Comparison of ENCODE assay signal across 23 mouse cellular contexts in the genomic region with DNA sequence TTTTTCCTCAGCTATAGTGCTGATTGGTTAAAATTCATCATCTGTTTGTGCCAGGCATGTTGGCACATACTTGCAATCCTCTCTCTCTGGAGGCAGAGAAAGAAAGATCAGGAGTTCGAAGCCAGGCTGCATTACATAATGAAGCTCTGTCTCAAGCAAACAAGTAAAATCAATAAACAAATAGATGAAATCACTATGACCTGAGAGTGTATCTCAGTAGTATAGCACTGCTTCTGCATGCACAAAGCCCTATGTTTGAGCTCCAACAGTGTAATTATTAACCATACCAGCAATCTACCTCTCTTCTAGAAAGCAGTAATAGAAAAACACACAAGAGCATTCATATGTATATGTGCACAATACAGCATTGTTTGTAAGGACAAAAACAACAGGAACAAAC.
DNase-seq lines count a peak whose midpoint lies in the region; ATAC-seq and TF ChIP-seq lines count a peak whose summit lies in the region.
"Had no signal": no experiment of that assay in that cellular context is flagged by ENCODE, and none has a peak within 500 bp of the region (broad histone marks: within the 10 kb centered on the region; RNA-seq: fewer than 3 reads in every experiment).

No protein-coding gene starts in this region.

- DNase-seq in intestine, embryonic 14.5 days (ENCODE audit: low spot score): no peak
- no peak for DNase-seq in kidney, postnatal 10 days
- no peak for DNase-seq in left cerebral cortex, adult 9 months (ENCODE audit: low spot score in 2 of 2)
- DNase-seq in lung, postnatal 10 days: no peak
- DNase-seq: adrenal gland, postnatal 10 days; adrenal gland, postnatal 36 days; cerebellum, adult 18-20 months; cerebellum, adult 9-10 months; cerebellum, postnatal 25 days; embryo, embryonic 11 days; gastrocnemius, adult 2 months; gastrocnemius, postnatal 14 days had no signal

- WGBS in intestine, embryonic 14.5 days: 70% methylated on average over 1 of the region's 1 CpGs
- 21% methylated on average over 1 of the region's 1 CpGs for WGBS in intestine, postnatal 0 days
- 67% methylated on average over 1 of the region's 1 CpGs for WGBS in liver, embryonic 12.5 days (ENCODE audit: insufficient replicate concordance)
- 23% methylated on average over 1 of the region's 1 CpGs for WGBS in liver, embryonic 15.5 days (ENCODE audit: insufficient replicate concordance)
- WGBS in stomach, embryonic 14.5 days: 71% methylated on average over 1 of the region's 1 CpGs

- no peaks in the 10 kb centered on the region for H3K9me3 ChIP-seq in intestine, embryonic 14.5 days (ENCODE audit: control insufficient read depth, low read length)
- no peaks in the 10 kb centered on the region for H3K9me3 ChIP-seq in intestine, postnatal 0 days (ENCODE audit: control insufficient read depth)
- no peaks in the 10 kb centered on the region for H3K9me3 ChIP-seq in liver, embryonic 12.5 days (replicated peaks)
- no peaks in the 10 kb centered on the region for H3K9me3 ChIP-seq in liver, embryonic 15.5 days (replicated peaks)
- H3K9me3 ChIP-seq in stomach, embryonic 14.5 days (ENCODE audit: control insufficient read depth, low read depth, low read length): no peaks in the 10 kb centered on the region
- H3K9me3 ChIP-seq: forebrain, embryonic 10.5 days; forebrain, embryonic 13.5 days; hindbrain, embryonic 12.5 days; hindbrain, embryonic 15.5 days had no signal

- no peak overlapping the region for H3K4me3 ChIP-seq in intestine, embryonic 14.5 days (ENCODE audit: low read depth, low read length)
- no peak overlapping the region for H3K4me3 ChIP-seq in intestine, postnatal 0 days (ENCODE audit: low read depth, low read length)
- H3K4me3 ChIP-seq in liver, embryonic 12.5 days: no peak overlapping the region
- no peak overlapping the region for H3K4me3 ChIP-seq in liver, embryonic 15.5 days (replicated peaks)
- H3K4me3 ChIP-seq in stomach, embryonic 14.5 days (ENCODE audit: low read depth, low read length): no peak overlapping the region
- H3K4me3 ChIP-seq: forebrain, embryonic 10.5 days; forebrain, embryonic 13.5 days; gastrocnemius, adult 2 months; hindbrain, embryonic 12.5 days; hindbrain, embryonic 15.5 days had no signal

- H3K9ac ChIP-seq in intestine, embryonic 14.5 days (ENCODE audit: low read length): no peak overlapping the region
- H3K9ac ChIP-seq in intestine, postnatal 0 days (ENCODE audit: low read depth, low read length): no peak overlapping the region
- no peak overlapping the region for H3K9ac ChIP-seq in liver, embryonic 12.5 days
- H3K9ac ChIP-seq in liver, embryonic 15.5 days: no peak overlapping the region
- no peak overlapping the region for H3K9ac ChIP-seq in stomach, embryonic 14.5 days (replicated peaks; ENCODE audit: low read depth, low read length)
- H3K9ac ChIP-seq: forebrain, embryonic 13.5 days; hindbrain, embryonic 12.5 days; hindbrain, embryonic 15.5 days had no signal

- no peaks in the 10 kb centered on the region for H3K27me3 ChIP-seq in intestine, embryonic 14.5 days (replicated peaks; ENCODE audit: control insufficient read depth, insufficient read depth, low read length)
- H3K27me3 ChIP-seq in intestine, postnatal 0 days (replicated peaks; ENCODE audit: control insufficient read depth, insufficient read depth, low read length): no peaks in the 10 kb centered on the region
- no peaks in the 10 kb centered on the region for H3K27me3 ChIP-seq in liver, embryonic 12.5 days (replicated peaks)
- H3K27me3 ChIP-seq in liver, embryonic 15.5 days: no peaks in the 10 kb centered on the region
- no peaks in the 10 kb centered on the region for H3K27me3 ChIP-seq in stomach, embryonic 14.5 days (ENCODE audit: control insufficient read depth, insufficient read depth, low read length)
- H3K27me3 ChIP-seq: forebrain, embryonic 13.5 days; hindbrain, embryonic 12.5 days; hindbrain, embryonic 15.5 days had no signal

- no peak overlapping the region for H3K27ac ChIP-seq in intestine, embryonic 14.5 days (ENCODE audit: low read depth)
- H3K27ac ChIP-seq in intestine, postnatal 0 days (ENCODE audit: low read depth, low read length): no peak overlapping the region
- H3K27ac ChIP-seq in liver, embryonic 12.5 days: no peak overlapping the region
- no peak overlapping the region for H3K27ac ChIP-seq in liver, embryonic 15.5 days (replicated peaks)
- no peak overlapping the region for H3K27ac ChIP-seq in stomach, embryonic 14.5 days (ENCODE audit: low read length)
- H3K27ac ChIP-seq: forebrain, embryonic 10.5 days; forebrain, embryonic 13.5 days; gastrocnemius, adult 2 months; hindbrain, embryonic 12.5 days; hindbrain, embryonic 15.5 days had no signal

- H3K36me3 ChIP-seq in intestine, embryonic 14.5 days (ENCODE audit: control insufficient read depth, insufficient read depth, low read length): no peaks in the 10 kb centered on the region
- no peaks in the 10 kb centered on the region for H3K36me3 ChIP-seq in intestine, postnatal 0 days (ENCODE audit: control insufficient read depth, insufficient read depth)
- H3K36me3 ChIP-seq in liver, embryonic 12.5 days: no peaks in the 10 kb centered on the region
- no peaks in the 10 kb centered on the region for H3K36me3 ChIP-seq in liver, embryonic 15.5 days (replicated peaks)
- H3K36me3 ChIP-seq in stomach, embryonic 14.5 days (ENCODE audit: control insufficient read depth, insufficient read depth, low read length): no peaks in the 10 kb centered on the region
- H3K36me3 ChIP-seq: forebrain, embryonic 10.5 days; hindbrain, embryonic 12.5 days; hindbrain, embryonic 15.5 days had no signal

- no peak for TF ChIP-seq CTCF in intestine, postnatal 0 days (IDR thresholded peaks at IDR 0.05; ENCODE audit: low read depth)

- no peaks in the 10 kb centered on the region; the same call in 1 of the 2 replicates for H3K4me1 ChIP-seq in intestine, embryonic 14.5 days (replicated peaks; ENCODE audit: control insufficient read depth, insufficient read depth, low read length)
- no peaks in the 10 kb centered on the region for H3K4me1 ChIP-seq in intestine, postnatal 0 days (replicated peaks; ENCODE audit: control insufficient read depth, insufficient read depth, low read length)
- no peaks in the 10 kb centered on the region for H3K4me1 ChIP-seq in liver, embryonic 12.5 days
- H3K4me1 ChIP-seq in liver, embryonic 15.5 days (replicated peaks): no peaks in the 10 kb centered on the region
- H3K4me1 ChIP-seq in stomach, embryonic 14.5 days (ENCODE audit: control insufficient read depth, insufficient read depth, low read length): no peaks in the 10 kb centered on the region
- H3K4me1 ChIP-seq: forebrain, embryonic 13.5 days; hindbrain, embryonic 12.5 days; hindbrain, embryonic 15.5 days had no signal

- peak; percentile 32; the same call in 1 of the 2 replicates for ATAC-seq in intestine, embryonic 14.5 days (replicated peaks; ENCODE audit: low FRiP score, low TSS enrichment, low read depth)
- no peak for ATAC-seq in intestine, postnatal 0 days
- peak; percentile 57 for ATAC-seq in liver, embryonic 12.5 days
- ATAC-seq in liver, embryonic 15.5 days (ENCODE audit: insufficient read depth): peak; percentile 74; the same call in 1 of the 2 replicates
- ATAC-seq in stomach, embryonic 14.5 days (ENCODE audit: insufficient number of reproducible peaks, insufficient read depth, low FRiP score, low read depth): peak; percentile 46; the same call in 1 of the 2 replicates
- ATAC-seq: activated CD4-positive, CD25-positive, alpha-beta regulatory T cell, adult 4 months; forebrain, embryonic 13.5 days; forebrain, embryonic 16.5 days had no signal

- H3K4me2 ChIP-seq in intestine, embryonic 14.5 days (ENCODE audit: low read length): no peak overlapping the region
- no peak overlapping the region for H3K4me2 ChIP-seq in intestine, postnatal 0 days (replicated peaks; ENCODE audit: low read depth)
- H3K4me2 ChIP-seq in liver, embryonic 12.5 days: no peak overlapping the region
- H3K4me2 ChIP-seq in liver, embryonic 15.5 days: no peak overlapping the region
- no peak overlapping the region for H3K4me2 ChIP-seq in stomach, embryonic 14.5 days (replicated peaks; ENCODE audit: low read depth, low read length)
- H3K4me2 ChIP-seq: forebrain, embryonic 13.5 days; heart, embryonic 11.5 days; hindbrain, embryonic 12.5 days; hindbrain, embryonic 15.5 days had no signal
